Comparison of ENCODE assay signal across 8 mouse cellular contexts in genomic region chr17:79715649-79716143, GRCm38 (mm10). TPM values are rescaled to one million over a fixed set of nuclear protein-coding genes. Genes with fewer than 3 reads are reported as not detected.
DNase-seq lines count a peak whose midpoint lies in the region; ATAC-seq and TF ChIP-seq lines count a peak whose summit lies in the region.

No protein-coding gene starts in this region.

- peak overlapping the region; percentile 76 for H3K4me3 ChIP-seq in E14TG2a.4 (replicated peaks; ENCODE audit: low read length)
- H3K4me3 ChIP-seq in forebrain, embryonic 16.5 days (replicated peaks; ENCODE audit: low read length): peak overlapping the region; percentile 49
- H3K4me3 ChIP-seq in neural tube, embryonic 15.5 days (replicated peaks): peak overlapping the region; percentile 46

- TF ChIP-seq CTCF in E14TG2a.4 (conservative IDR thresholded peaks at IDR 0.05; ENCODE audit: low read length): peak; percentile 53

- peaks cover 84% of the 10 kb centered on the region for H3K27me3 ChIP-seq in E14TG2a.4 (ENCODE audit: insufficient read depth, low read length)
- H3K27me3 ChIP-seq in forebrain, embryonic 16.5 days (replicated peaks; ENCODE audit: control insufficient read depth, insufficient read depth, low read length): peaks cover 27% of the 10 kb centered on the region
- H3K27me3 ChIP-seq in neural tube, embryonic 15.5 days (replicated peaks): peaks cover 52% of the 10 kb centered on the region

- H3K27ac ChIP-seq in forebrain, embryonic 16.5 days (ENCODE audit: low read length): no peak overlapping the region
- no peak overlapping the region for H3K27ac ChIP-seq in neural tube, embryonic 15.5 days (replicated peaks)

- peak overlapping the region; percentile 52 for H3K9ac ChIP-seq in forebrain, embryonic 16.5 days (replicated peaks; ENCODE audit: low read depth, low read length)
- peak overlapping the region; percentile 42 for H3K9ac ChIP-seq in neural tube, embryonic 15.5 days (replicated peaks)

- no peaks in the 10 kb centered on the region for H3K36me3 ChIP-seq in E14TG2a.4 (ENCODE audit: insufficient read depth, low read length)
- no peaks in the 10 kb centered on the region for H3K36me3 ChIP-seq in forebrain, embryonic 16.5 days (ENCODE audit: control insufficient read depth, insufficient read depth)
- no peaks in the 10 kb centered on the region for H3K36me3 ChIP-seq in neural tube, embryonic 15.5 days

- DNase-seq in heart, postnatal 36 days: peak; percentile 87
- peak; percentile 69 to 89 for DNase-seq in layer of hippocampus, adult 18-20 months (ENCODE audit: low spot score in 2 of 2)
- peak; percentile 91 to 92 for DNase-seq in lung, adult 18-20 months
- peak; percentile 94 for DNase-seq in testis, postnatal 10 days (ENCODE audit: low spot score)

- WGBS in forebrain, embryonic 16.5 days: 0% methylated on average over 42 of the region's 42 CpGs
- WGBS in neural tube, embryonic 15.5 days: under 1% methylated on average over 41 of the region's 42 CpGs

- H3K4me2 ChIP-seq in forebrain, embryonic 16.5 days (ENCODE audit: low read length): peak overlapping the region; percentile 90
- peak overlapping the region; percentile 95 for H3K4me2 ChIP-seq in neural tube, embryonic 15.5 days

- ATAC-seq in cerebellum, adult (ENCODE audit: insufficient number of reproducible peaks, low FRiP score, low TSS enrichment): peak; percentile 70
- ATAC-seq in forebrain, embryonic 16.5 days: peak; percentile 84
- peak; percentile 73 for ATAC-seq in neural tube, embryonic 15.5 days (ENCODE audit: low FRiP score)

- peaks cover 16% of the 10 kb centered on the region for H3K9me3 ChIP-seq in E14TG2a.4 (ENCODE audit: low read length)
- 0 out of 2 replicates have a peak, but pooled peaks cover 2% of the 10 kb centered on the region for H3K9me3 ChIP-seq in forebrain, embryonic 16.5 days (ENCODE audit: control insufficient read depth, low read length)
- no peaks in the 10 kb centered on the region for H3K9me3 ChIP-seq in neural tube, embryonic 15.5 days (replicated peaks)

- peaks cover 35% of the 10 kb centered on the region for H3K4me1 ChIP-seq in E14TG2a.4 (replicated peaks; ENCODE audit: low read depth, low read length)
- peaks cover 34% of the 10 kb centered on the region for H3K4me1 ChIP-seq in forebrain, embryonic 16.5 days (replicated peaks; ENCODE audit: control insufficient read depth, insufficient read depth, low read length)
- H3K4me1 ChIP-seq in neural tube, embryonic 15.5 days: peaks cover 35% of the 10 kb centered on the region

- intact Hi-C loops in heart, postnatal 36 days (cut with DNase I): loop anchor here (2.0 to 5.0 kb wide), 3 partner anchors 53 to 605 kb away; no protein-coding TSS in a partner anchor

RNA-seq across cellular contexts. Expression of gene Cyp1b1, which starts 0.8 kb away (rescaled TPM):
- polyA plus RNA-seq in forebrain, embryonic 16.5 days (2015; fragmentation: Nextera tagmentation; extraction: Ambion mirVana): 4.4 and 7.2 TPM in 2 replicates
- 1 to 10 TPM; 5.1 to 5.5 TPM for total RNA-seq in heart, postnatal 36 days (2021)
- 1 to 10 TPM; 2.7 to 3.3 TPM for total RNA-seq in layer of hippocampus, adult 18-20 months (2021)
- 5.6 and 6.1 TPM in 2 replicates for polyA plus RNA-seq in neural tube, embryonic 15.5 days (2015; fragmentation: Nextera tagmentation; extraction: Ambion mirVana)
